Mouse (Mus musculus) stomach, embryonic 15.5 days (tissue): Measurements from ENCODE around the gene Svip. TPM values are rescaled to one million over a fixed set of nuclear protein-coding genes. Genes with fewer than 3 reads are reported as not detected.

Source experiments
- ATAC-seq: fragments of 200-750 bp; cut with Nextera tagmentation; 2 replicates; pipeline ENCODE4 v1.8.0; 2017; ENCODE audit warnings: low read depth, moderate number of reproducible peaks, moderate TSS enrichment; ENCODE audit not compliant: insufficient read depth, low FRiP score
- H3K27ac ChIP-seq: fragments of 300-500 bp; sonication (generic); 2 replicates; pipeline ENCODE4 v1.5.1; 2015; ENCODE audit warnings: mild to moderate bottlenecking, inconsistent platforms
- H3K27me3 ChIP-seq: fragments of 300-500 bp; sonication (generic); replicated peaks from 2 replicates; pipeline ENCODE4 v1.6.1; 2015; ENCODE audit warnings: inconsistent platforms
- H3K36me3 ChIP-seq: fragments of 300-500 bp; sonication (generic); 2 replicates; pipeline ENCODE4 v1.6.1; 2015; ENCODE audit warnings: inconsistent platforms
- H3K4me1 ChIP-seq: fragments of 300-500 bp; sonication (generic); 2 replicates; pipeline ENCODE4 v1.6.1; 2015; ENCODE audit warnings: inconsistent platforms
- H3K4me2 ChIP-seq: fragments of 300-500 bp; sonication (generic); 2 replicates; pipeline ENCODE4 v1.6.1; 2015; ENCODE audit warnings: mild to moderate bottlenecking, inconsistent platforms
- H3K4me3 ChIP-seq: fragments of 300-500 bp; sonication (generic); replicated peaks from 2 replicates; pipeline ENCODE4 v1.5.1; 2015; ENCODE audit warnings: inconsistent platforms
- H3K9ac ChIP-seq: fragments of 300-500 bp; sonication (generic); 2 replicates; pipeline ENCODE4 v1.6.1; 2015; ENCODE audit warnings: inconsistent platforms
- H3K9me3 ChIP-seq: fragments of 300-500 bp; sonication (generic); 2 replicates; pipeline ENCODE4 v1.6.1; 2016; ENCODE audit warnings: inconsistent platforms
- WGBS: fragments of 180-500 bp; shearing (Covaris S2); methylation state at CpG from one replicate; pipeline ENCODE4 v1.1.7; 2015; 5-methylcytosine and 5-hydroxymethylcytosine counted together
- polyA plus RNA-seq: library from polyadenylated mRNA; unstranded; fragments of >200 nt; fragmentation: Nextera tagmentation; extraction: Ambion mirVana; gene quantifications from 2 replicates; pipeline ENCODE4 v1.2.1, GENCODE M21; 2015

Gene Svip
- polyA plus RNA-seq, 1 experiment from 2014 or later, result 16.4 TPM

- H3K4me2 ChIP-seq, result no peak overlapping the region
Observed at GRCm38 (mm10) chr7:51955424-51956041, 50.3 kb downstream of the Svip start.

More at GRCm38 (mm10) chr7:51955424-51956041, 50.3 kb downstream of the Svip start:
- Histone ChIP-seq H3K36me3 (no peaks in the 10 kb centered on the region), H3K4me3 (no peak overlapping the region), H3K27ac (no peak overlapping the region), H3K4me1 (no peaks in the 10 kb centered on the region), H3K9ac (no peak overlapping the region), H3K27me3 (no peaks in the 10 kb centered on the region), H3K9me3 (no peaks in the 10 kb centered on the region)
- 58% methylated on average over 9 of the region's 9 CpGs for WGBS
- no peak for ATAC-seq

Other genes starting within 250 kb of the Svip start
- 13.1 and 15.4 TPM in 2 replicates for gene Gas2, start 144.0 kb downstream of the Svip start, polyA plus RNA-seq
- gene Fancf, start 143.8 kb downstream of the Svip start, polyA plus RNA-seq, result 10.1 and 10.9 TPM in 2 replicates
- gene 1700015G11Rik, start 9.7 kb upstream of the Svip start, polyA plus RNA-seq, result not detected in 2 replicates